Mouse (Mus musculus): ENCODE measurements around the gene Nol11. TPM values are rescaled to one million over a fixed set of nuclear protein-coding genes. Genes with fewer than 3 reads are reported as not detected.
A peak's percentile ranks its signal among the peaks of the same experiment; 100 is the strongest.

Gene Nol11
- polyA plus RNA-seq (2014; fragmentation: Nextera tagmentation; extraction: Ambion mirVana) = 75.0 and 76.8 TPM in 2 replicates

GRCm38 (mm10) chr11:107188565-107189552 lies at the start of gene Nol11:
TSS of gene Nol11 (minus strand) at chr11:107189381.
- H3K4me3 ChIP-seq (ENCODE audit: low read depth, low read length) = peak within 1 kb of the TSS; percentile 66
- no peaks in the 10 kb centered on the region; the same call in 1 of the 2 replicates for H3K36me3 ChIP-seq (ENCODE audit: control insufficient read depth, insufficient read depth, low read length)
- WGBS = under 1% methylated on average over 62 of the region's 62 CpGs
- peak within 1 kb of the TSS; percentile 73 for H3K9ac ChIP-seq (ENCODE audit: low read length)
- DNase-seq (ENCODE audit: low spot score) (peak; percentile 99), ATAC-seq (replicated peaks; ENCODE audit: low FRiP score) (peak; percentile 97)
- no peaks in the 10 kb centered on the region for H3K27me3 ChIP-seq (ENCODE audit: control insufficient read depth, insufficient read depth, low read length)
- no peak within 1 kb of the TSS for H3K27ac ChIP-seq (ENCODE audit: low read depth, low read length)
- H3K4me2 ChIP-seq (ENCODE audit: low read depth, low read length, severe bottlenecking) = peak within 1 kb of the TSS; percentile 79
- no peaks in the 10 kb centered on the region for H3K9me3 ChIP-seq (ENCODE audit: control insufficient read depth, low read length)
- 0 out of 2 replicates have a peak, but pooled peaks cover 3% of the 10 kb centered on the region for H3K4me1 ChIP-seq (replicated peaks; ENCODE audit: control insufficient read depth, insufficient read depth, low read length)

GRCm38 (mm10) chr11:107238506-107238905 lies 49.3 kb upstream of the Nol11 start:
- DNase-seq (ENCODE audit: low spot score) (no peak), ATAC-seq (replicated peaks; ENCODE audit: low FRiP score) (no peak)
- WGBS = 90% methylated on average over 6 of the region's 6 CpGs
- Histone ChIP-seq H3K9ac (ENCODE audit: low read length) (no peak overlapping the region), H3K4me2 (ENCODE audit: low read depth, low read length, severe bottlenecking) (no peak overlapping the region), H3K4me1 (replicated peaks; ENCODE audit: control insufficient read depth, insufficient read depth, low read length) (no peaks in the 10 kb centered on the region), H3K27ac (ENCODE audit: low read depth, low read length) (no peak overlapping the region), H3K4me3 (ENCODE audit: low read depth, low read length) (no peak overlapping the region), H3K9me3 (ENCODE audit: control insufficient read depth, low read length) (no peaks in the 10 kb centered on the region), H3K36me3 (ENCODE audit: control insufficient read depth, insufficient read depth, low read length) (no peaks in the 10 kb centered on the region), H3K27me3 (ENCODE audit: control insufficient read depth, insufficient read depth, low read length) (no peaks in the 10 kb centered on the region)

DNA sequence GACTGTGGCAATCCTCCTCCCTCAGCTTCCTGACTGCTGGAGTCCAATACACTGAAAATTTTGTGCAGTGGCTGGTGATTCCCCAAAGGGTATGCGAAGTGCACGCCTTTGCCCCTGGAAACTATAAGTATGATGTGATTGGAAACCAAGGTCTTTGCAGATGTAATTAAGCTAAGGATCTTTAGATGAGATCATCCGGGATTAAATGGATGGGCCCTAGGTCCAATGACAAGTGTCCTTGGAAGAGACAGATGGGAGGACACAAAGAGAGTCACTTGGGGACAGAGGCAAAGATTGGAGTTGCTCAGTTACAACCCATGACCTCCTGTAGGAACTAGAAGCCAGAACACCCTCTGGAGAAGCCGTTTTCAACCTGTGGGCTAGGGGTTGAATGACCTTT lies 48.4 kb upstream of the Nol11 start:
- Histone ChIP-seq H3K4me3 (ENCODE audit: low read depth, low read length) (no peak overlapping the region), H3K4me1 (replicated peaks; ENCODE audit: control insufficient read depth, insufficient read depth, low read length) (no peaks in the 10 kb centered on the region), H3K4me2 (ENCODE audit: low read depth, low read length, severe bottlenecking) (no peak overlapping the region), H3K36me3 (ENCODE audit: control insufficient read depth, insufficient read depth, low read length) (no peaks in the 10 kb centered on the region), H3K27ac (ENCODE audit: low read depth, low read length) (no peak overlapping the region), H3K27me3 (ENCODE audit: control insufficient read depth, insufficient read depth, low read length) (no peaks in the 10 kb centered on the region), H3K9ac (ENCODE audit: low read length) (no peak overlapping the region), H3K9me3 (ENCODE audit: control insufficient read depth, low read length) (no peaks in the 10 kb centered on the region)
- ATAC-seq (replicated peaks; ENCODE audit: low FRiP score) (no peak), DNase-seq (ENCODE audit: low spot score) (no peak)
- 94% methylated on average over 4 of the region's 4 CpGs for WGBS

DNA sequence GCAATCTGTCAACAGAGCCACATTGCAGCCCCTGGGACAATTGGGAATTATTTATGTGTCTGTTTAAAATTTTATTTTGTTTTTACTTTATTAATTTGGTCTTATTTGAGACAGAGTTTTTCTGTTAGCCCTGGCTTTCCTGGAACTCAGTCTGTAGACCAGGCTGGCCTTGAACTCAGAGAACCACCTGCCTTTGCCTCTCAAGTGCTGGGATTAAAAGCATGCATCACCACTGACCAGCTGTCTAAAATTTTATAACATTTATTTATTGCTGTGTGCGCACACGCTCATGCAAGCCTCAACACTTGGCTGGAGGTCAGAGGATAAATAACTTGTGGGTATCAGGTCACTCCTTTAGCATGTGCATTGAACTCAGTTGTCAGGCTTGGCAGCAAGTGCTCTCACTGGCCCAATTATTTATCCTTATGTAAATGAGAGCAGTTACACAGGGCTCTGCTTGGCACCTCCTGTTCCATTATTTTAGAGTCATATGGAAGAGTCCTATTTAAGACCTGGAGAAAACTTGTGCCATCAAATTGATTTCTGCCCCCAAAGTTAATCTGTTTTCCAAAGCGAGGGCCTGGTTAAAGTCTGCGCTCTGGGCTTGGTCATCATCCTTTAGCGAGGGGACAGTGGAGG lies 44.2 kb upstream of the Nol11 start:
- Histone ChIP-seq H3K4me1 (replicated peaks; ENCODE audit: control insufficient read depth, insufficient read depth, low read length) (peaks cover 3% of the 10 kb centered on the region; the same call in 1 of the 2 replicates), H3K27me3 (ENCODE audit: control insufficient read depth, insufficient read depth, low read length) (no peaks in the 10 kb centered on the region), H3K27ac (ENCODE audit: low read depth, low read length) (no peak overlapping the region), H3K36me3 (ENCODE audit: control insufficient read depth, insufficient read depth, low read length) (no peaks in the 10 kb centered on the region; the same call in 1 of the 2 replicates), H3K4me2 (ENCODE audit: low read depth, low read length, severe bottlenecking) (no peak overlapping the region), H3K9ac (ENCODE audit: low read length) (no peak overlapping the region), H3K9me3 (ENCODE audit: control insufficient read depth, low read length) (no peaks in the 10 kb centered on the region), H3K4me3 (ENCODE audit: low read depth, low read length) (no peak overlapping the region)
- ATAC-seq (replicated peaks; ENCODE audit: low FRiP score) (no peak), DNase-seq (ENCODE audit: low spot score) (no peak)
- 91% methylated on average over 5 of the region's 5 CpGs for WGBS

DNA sequence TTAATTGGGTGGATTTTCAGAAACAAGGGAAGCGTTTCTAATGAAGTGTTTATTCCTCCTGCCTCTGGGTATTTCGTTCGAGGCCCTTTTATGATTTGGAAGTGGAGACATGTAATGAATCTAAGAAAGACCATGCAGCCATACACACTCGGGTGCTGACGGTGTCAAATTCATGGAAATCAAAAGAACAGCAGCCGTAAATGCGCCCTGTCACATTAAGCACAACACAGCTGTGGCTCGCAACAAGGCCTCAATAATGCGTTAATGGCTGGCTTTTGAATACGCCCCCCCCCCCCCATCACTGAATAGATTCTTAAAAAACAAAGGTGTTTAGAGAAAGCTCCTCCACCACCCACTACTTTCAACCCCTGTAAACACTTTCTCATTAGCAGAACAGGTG lies 40.9 kb upstream of the Nol11 start:
- 0 out of 2 replicates have a peak overlapping the region, but pooled peaks have one; percentile 1 for H3K27ac ChIP-seq (ENCODE audit: low read depth, low read length)
- DNase-seq (ENCODE audit: low spot score) (peak; percentile 61), ATAC-seq (replicated peaks; ENCODE audit: low FRiP score) (peak; percentile 71)
- no peak overlapping the region for H3K9ac ChIP-seq (ENCODE audit: low read length)
- H3K4me1 ChIP-seq (replicated peaks; ENCODE audit: control insufficient read depth, insufficient read depth, low read length) = peaks cover 3% of the 10 kb centered on the region; the same call in 1 of the 2 replicates
- no peaks in the 10 kb centered on the region for H3K9me3 ChIP-seq (ENCODE audit: control insufficient read depth, low read length)
- H3K36me3 ChIP-seq (ENCODE audit: control insufficient read depth, insufficient read depth, low read length) = no peaks in the 10 kb centered on the region; the same call in 1 of the 2 replicates
- no peak overlapping the region for H3K4me2 ChIP-seq (ENCODE audit: low read depth, low read length, severe bottlenecking)
- WGBS = 31% methylated on average over 10 of the region's 10 CpGs
- no peak overlapping the region for H3K4me3 ChIP-seq (ENCODE audit: low read depth, low read length)
- H3K27me3 ChIP-seq (ENCODE audit: control insufficient read depth, insufficient read depth, low read length) = no peaks in the 10 kb centered on the region

DNA sequence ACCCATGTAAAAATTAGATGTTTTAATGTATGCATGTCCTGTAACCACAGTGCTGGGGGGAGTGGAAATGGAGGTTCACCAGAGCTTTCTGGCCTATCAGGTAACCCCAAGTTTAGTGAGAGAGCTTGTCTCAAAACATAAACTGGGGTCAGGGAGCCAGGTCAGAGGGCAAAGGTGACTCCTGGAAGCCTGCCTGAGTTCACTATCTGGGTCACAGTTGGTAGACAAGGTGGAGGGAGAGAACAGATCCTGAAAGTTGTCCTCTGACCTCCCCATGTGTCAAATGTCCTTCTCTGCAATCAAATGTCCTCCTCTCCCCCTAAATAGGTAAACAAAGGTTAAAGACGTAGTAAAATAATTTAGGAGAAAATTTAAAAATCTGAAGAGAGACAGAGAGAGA lies 37.2 kb upstream of the Nol11 start:
- no peak for DNase-seq (ENCODE audit: low spot score)
- Histone ChIP-seq H3K9ac (ENCODE audit: low read length) (no peak overlapping the region), H3K4me2 (ENCODE audit: low read depth, low read length, severe bottlenecking) (no peak overlapping the region), H3K9me3 (ENCODE audit: control insufficient read depth, low read length) (no peaks in the 10 kb centered on the region), H3K36me3 (ENCODE audit: control insufficient read depth, insufficient read depth, low read length) (no peaks in the 10 kb centered on the region), H3K27me3 (ENCODE audit: control insufficient read depth, insufficient read depth, low read length) (no peaks in the 10 kb centered on the region), H3K4me3 (ENCODE audit: low read depth, low read length) (no peak overlapping the region), H3K27ac (ENCODE audit: low read depth, low read length) (no peak overlapping the region), H3K4me1 (replicated peaks; ENCODE audit: control insufficient read depth, insufficient read depth, low read length) (peaks cover 3% of the 10 kb centered on the region; the same call in 1 of the 2 replicates)
- ATAC-seq (replicated peaks; ENCODE audit: low FRiP score) = no peak
- WGBS = 92% methylated on average over 1 of the region's 1 CpGs

- Histone ChIP-seq H3K27ac (ENCODE audit: low read depth, low read length) (no peak overlapping the region), H3K9ac (ENCODE audit: low read length) (no peak overlapping the region), H3K4me3 (ENCODE audit: low read depth, low read length) (no peak overlapping the region), H3K36me3 (ENCODE audit: control insufficient read depth, insufficient read depth, low read length) (no peaks in the 10 kb centered on the region), H3K9me3 (ENCODE audit: control insufficient read depth, low read length) (no peaks in the 10 kb centered on the region), H3K4me2 (ENCODE audit: low read depth, low read length, severe bottlenecking) (no peak overlapping the region), H3K4me1 (replicated peaks; ENCODE audit: control insufficient read depth, insufficient read depth, low read length) (peaks cover 3% of the 10 kb centered on the region; the same call in 1 of the 2 replicates), H3K27me3 (ENCODE audit: control insufficient read depth, insufficient read depth, low read length) (no peaks in the 10 kb centered on the region)
- ATAC-seq (replicated peaks; ENCODE audit: low FRiP score) (no peak), DNase-seq (ENCODE audit: low spot score) (no peak)
- WGBS = 98% methylated on average over 10 of the region's 10 CpGs
Observed at GRCm38 (mm10) chr11:107226013-107226412, 36.8 kb upstream of the Nol11 start.

DNA sequence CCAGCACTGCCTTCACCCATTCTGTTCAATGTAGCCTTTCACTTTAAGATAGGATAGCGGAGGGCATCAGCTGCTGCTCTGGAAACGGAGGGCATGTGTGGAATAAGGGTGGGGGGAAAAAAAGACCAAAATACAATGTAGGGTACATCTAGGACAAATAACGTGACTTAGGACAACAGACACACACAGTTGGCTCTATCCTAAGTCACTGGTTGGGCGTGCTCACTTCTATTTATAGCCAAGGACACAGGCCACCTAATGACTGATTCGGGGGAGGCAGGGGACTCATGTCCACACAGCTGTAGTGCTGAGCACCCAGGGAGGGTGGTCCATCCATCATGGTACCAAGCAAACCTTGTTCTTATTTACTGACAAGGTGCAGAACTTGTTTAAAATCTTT lies 36.1 kb upstream of the Nol11 start:
- WGBS = 86% methylated on average over 5 of the region's 5 CpGs
- ATAC-seq (replicated peaks; ENCODE audit: low FRiP score) = no peak
- H3K36me3 ChIP-seq (ENCODE audit: control insufficient read depth, insufficient read depth, low read length) = no peaks in the 10 kb centered on the region

More for the DNA sequence above, 36.1 kb upstream of the Nol11 start:
- Histone ChIP-seq H3K9me3 (ENCODE audit: control insufficient read depth, low read length) (no peaks in the 10 kb centered on the region), H3K4me3 (ENCODE audit: low read depth, low read length) (no peak overlapping the region), H3K9ac (ENCODE audit: low read length) (no peak overlapping the region), H3K27me3 (ENCODE audit: control insufficient read depth, insufficient read depth, low read length) (no peaks in the 10 kb centered on the region), H3K27ac (ENCODE audit: low read depth, low read length) (no peak overlapping the region), H3K4me2 (ENCODE audit: low read depth, low read length, severe bottlenecking) (no peak overlapping the region), H3K4me1 (replicated peaks; ENCODE audit: control insufficient read depth, insufficient read depth, low read length) (peaks cover 3% of the 10 kb centered on the region; the same call in 1 of the 2 replicates)
- no peak for DNase-seq (ENCODE audit: low spot score)

Measured in forebrain, embryonic 11.5 days (tissue).